Mouse (Mus musculus) layer of hippocampus, postnatal 14 days (tissue): ENCODE results near the gene Ptpn22. TPM values are rescaled to one million over a fixed set of nuclear protein-coding genes. Genes with fewer than 3 reads are reported as not detected.
"Not testable (repeated sequence)": the region's sequence is repeated elsewhere in the genome, so short reads cannot be mapped to it uniquely, and the experiment has no call there.

Experiments used
- DNase-seq, 2 experiments: peaks; one replicate each; pipeline ENCODE4 v3.0.0; 2021 to 2022; ENCODE audit warnings: low spot score in 2 of 2, mixed read lengths in 1 of 2
- long read RNA-seq, 2 experiments: library from polyadenylated mRNA; stranded (forward); transcript quantifications; one replicate each; pipeline ENCODE4 v2.0.0; 2021
- total RNA-seq, 2 experiments: library from RNA; stranded (reverse); gene quantifications; 2 replicates each; pipeline ENCODE4 v1.2.3; 2021

Ptpn22 gene
- total RNA-seq, result 1 to 10 TPM; 1.2 to 1.5 TPM
- long read RNA-seq, experiment 1, result 0 reads
- long read RNA-seq, experiment 2, result 0 reads

GRCm38 (mm10) chr3:103858881-103859801 lies at the start of gene Ptpn22:
Gene Ptpn22, plus strand, starts transcription at chr3:103859795.
- DNase-seq, result no peak

DNA sequence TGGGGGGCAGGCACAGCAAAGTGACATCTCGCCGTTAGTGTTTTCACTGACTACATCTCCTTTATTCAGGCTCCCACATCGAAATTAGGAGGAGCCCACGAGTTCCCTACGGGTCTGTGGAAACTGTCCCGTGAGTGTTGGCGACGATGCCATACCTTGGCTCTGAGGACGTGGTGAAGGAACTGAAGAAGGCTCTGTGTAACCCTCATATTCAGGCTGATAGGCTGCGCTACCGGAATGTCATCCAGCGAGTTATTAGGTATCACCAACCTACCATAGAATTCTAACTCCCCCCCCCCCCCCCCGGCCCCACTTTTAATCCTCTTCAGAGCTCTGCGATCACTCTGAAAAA lies 49.8 kb upstream of the Ptpn22 start:
- no peak for DNase-seq

GRCm38 (mm10) chr3:103810967-103811366 lies 48.6 kb upstream of the Ptpn22 start:
- DNase-seq, result no peak

- DNase-seq, result no peak
Measured at GRCm38 (mm10) chr3:103827548-103827947, 32.0 kb upstream of the Ptpn22 start.

GRCm38 (mm10) chr3:103829036-103829435 lies 30.6 kb upstream of the Ptpn22 start:
- no peak for DNase-seq

DNA sequence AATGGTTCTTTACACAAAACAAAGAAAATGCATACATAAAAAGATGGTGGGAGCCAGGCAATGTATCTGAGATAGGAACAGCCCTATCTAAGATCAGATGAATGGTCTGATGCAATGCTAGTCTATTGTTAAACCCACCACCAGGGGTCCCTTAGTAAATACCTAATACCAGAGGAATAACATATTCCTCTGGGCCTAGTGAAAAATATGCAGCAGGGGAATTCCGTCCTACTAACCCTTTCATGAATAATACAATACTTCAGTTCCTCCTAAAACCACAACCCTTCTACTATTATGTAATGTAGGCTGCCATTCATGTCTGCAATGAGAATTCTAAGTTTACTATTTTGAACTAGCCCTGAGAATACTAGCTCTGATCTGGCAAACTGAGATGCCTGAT lies 28.9 kb upstream of the Ptpn22 start:
- DNase-seq, result not testable (repeated sequence)

DNA sequence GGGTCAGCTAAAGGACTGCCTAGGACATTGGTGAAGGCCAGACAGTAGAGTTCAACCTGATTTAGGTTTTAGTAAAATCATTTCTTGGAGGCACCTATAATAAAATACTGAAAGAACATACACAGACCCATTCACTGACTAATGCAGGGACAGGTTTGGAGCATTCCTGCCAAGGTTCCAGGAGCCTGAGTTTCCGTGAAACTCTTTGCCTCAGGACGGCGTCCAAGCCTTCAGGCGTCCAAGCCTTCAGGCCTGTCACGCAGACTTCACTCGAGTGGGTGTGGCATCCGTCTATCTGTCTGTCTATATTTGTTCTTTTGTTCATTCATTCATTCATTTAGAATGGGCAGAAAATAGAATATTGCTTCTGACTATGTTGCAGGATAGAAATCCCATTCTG lies 28.4 kb upstream of the Ptpn22 start:
- DNase-seq, result no peak

- no peak for DNase-seq
Measured at GRCm38 (mm10) chr3:103832426-103832825, 27.2 kb upstream of the Ptpn22 start, which contains the start of gene Bcl2l15. Gene Bcl2l15, plus strand, starts transcription at chr3:103832601.

DNA sequence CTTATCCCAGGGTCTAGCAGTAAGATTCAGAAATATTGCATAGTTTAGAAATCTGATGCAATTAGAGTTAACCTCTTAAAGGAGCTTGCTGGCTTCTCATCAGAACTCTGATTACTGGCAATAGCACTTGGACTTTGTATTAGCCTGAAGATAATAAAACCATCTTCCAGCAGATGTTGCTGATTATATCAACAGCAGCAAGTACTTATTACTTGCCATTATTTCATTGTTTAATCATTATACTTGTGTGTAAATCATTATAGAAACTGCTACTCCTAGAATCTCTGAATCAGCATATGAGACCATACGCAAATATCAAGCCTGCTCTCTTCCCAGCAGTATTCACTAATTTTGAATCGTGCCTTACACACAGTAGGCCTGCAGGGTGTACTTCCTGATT lies 25.6 kb upstream of the Ptpn22 start:
- DNase-seq, result no peak

- no peak for DNase-seq
Measured at GRCm38 (mm10) chr3:103835272-103835950, 24.2 kb upstream of the Ptpn22 start.

- DNase-seq, result peak in 1 of 2 experiments; percentile 41
Measured at GRCm38 (mm10) chr3:103835951-103836310, 23.7 kb upstream of the Ptpn22 start.

GRCm38 (mm10) chr3:103836453-103836852 lies 23.1 kb upstream of the Ptpn22 start:
- DNase-seq, result no peak

- no peak for DNase-seq
Measured at GRCm38 (mm10) chr3:103839711-103840110, 19.9 kb upstream of the Ptpn22 start.

DNA sequence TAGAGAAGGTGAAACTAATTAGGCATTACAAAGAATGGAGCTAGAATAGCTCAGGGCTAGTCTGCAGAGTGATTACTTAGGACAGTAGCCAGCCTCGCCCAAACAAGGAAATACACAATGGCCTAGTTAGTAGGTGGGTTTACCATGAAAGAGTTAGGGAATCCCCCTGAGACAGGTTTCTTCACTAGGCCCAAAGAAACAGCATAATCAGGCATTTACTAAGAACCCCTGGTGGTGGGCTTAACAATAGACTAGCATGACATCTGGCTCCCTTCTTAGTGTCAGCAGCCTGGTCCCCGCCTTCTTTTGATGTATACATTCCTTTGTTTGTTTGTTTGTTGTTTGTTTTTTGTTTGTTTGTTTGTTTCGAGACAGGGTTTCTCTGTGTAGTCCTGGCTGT lies 19.4 kb upstream of the Ptpn22 start:
- not testable (repeated sequence) for DNase-seq

DNA sequence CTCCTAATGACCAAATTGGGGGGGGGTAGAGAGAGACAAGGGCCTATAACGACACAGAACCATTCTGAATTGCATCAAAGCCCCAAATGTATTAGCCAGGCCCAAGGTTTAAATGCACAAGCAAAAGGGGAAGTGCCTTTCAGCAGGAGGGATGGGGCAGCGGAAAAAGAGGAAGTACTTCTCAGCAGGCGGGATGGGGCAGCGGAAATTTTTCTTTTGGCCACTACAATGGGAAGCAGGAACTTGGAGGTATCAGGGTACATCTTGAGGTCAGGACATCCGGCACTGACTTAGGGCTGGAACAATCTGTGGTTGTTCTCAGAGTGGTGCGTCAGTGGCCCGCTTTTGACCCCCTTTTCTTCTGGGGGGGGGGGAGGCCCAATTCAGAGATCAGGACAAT lies 18.6 kb upstream of the Ptpn22 start:
- not testable (repeated sequence) for DNase-seq

GRCm38 (mm10) chr3:103850644-103851363 lies 8.8 kb upstream of the Ptpn22 start:
- peak; percentile 39 to 63 for DNase-seq

DNA sequence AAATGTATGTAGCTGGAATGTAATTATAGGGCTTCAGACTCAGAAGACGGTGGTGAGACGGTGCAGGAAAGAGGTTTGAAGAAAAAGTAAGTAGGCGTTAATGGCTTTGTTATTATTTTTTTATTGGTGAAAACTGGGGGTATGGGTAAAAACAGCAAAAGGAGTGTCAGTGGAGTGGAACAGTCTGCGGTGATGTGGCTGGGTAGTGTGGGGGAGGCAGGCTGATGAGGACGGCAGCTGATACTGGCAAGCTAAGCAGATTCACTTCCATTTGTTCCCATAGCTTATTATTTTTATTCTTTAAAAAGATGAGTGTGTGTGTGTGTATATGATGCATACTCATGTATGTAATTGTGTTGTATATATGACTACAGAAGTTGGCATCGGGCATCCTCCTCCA lies 8.1 kb upstream of the Ptpn22 start:
- DNase-seq, result no peak

- no peak for DNase-seq
Measured at GRCm38 (mm10) chr3:103851882-103852281, 7.7 kb upstream of the Ptpn22 start.

GRCm38 (mm10) chr3:103852565-103853299 lies 6.9 kb upstream of the Ptpn22 start:
- DNase-seq, result peak; percentile 22 to 55

DNA sequence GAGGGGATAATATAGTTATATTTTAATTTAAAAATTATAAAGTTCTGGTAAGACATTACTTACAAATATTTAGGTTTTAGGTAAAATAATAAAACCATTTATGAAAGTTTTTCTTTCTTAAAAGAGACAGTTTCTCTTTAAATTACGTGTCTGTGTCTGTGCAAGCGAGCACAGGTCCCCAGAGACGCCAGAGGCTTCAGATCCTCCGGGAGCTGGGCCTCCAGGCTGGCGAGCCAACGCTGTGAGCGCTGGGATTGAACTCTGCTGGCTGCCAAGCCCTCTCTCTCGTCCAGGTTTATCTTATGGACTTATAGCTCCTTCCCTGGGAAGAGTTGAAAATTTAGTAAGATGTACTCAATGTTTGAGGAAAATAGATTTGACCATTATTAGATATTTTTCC lies 5.8 kb upstream of the Ptpn22 start:
- DNase-seq, result no peak
